Mouse (Mus musculus): ENCODE data around the gene Rhox4e. TPM values are rescaled to one million over a fixed set of nuclear protein-coding genes. Genes with fewer than 3 reads are reported as not detected.
"Not testable (repeated sequence)": the region's sequence is repeated elsewhere in the genome, so short reads cannot be mapped to it uniquely, and the experiment has no call there.

Rhox4e gene
- not detected in 2 replicates for total RNA-seq (2021)
- long read RNA-seq, result 0 reads

- DNase-seq, result not testable (repeated sequence)
Observed at GRCm38 (mm10) chrX:37557112-37557511, at the start of gene Rhox4e. Gene Rhox4e (plus strand): TSS chrX:37557412.

GRCm38 (mm10) chrX:37514059-37514458 lies 43.2 kb upstream of the Rhox4e start, which contains the start of gene Rhox4d:
Gene Rhox4d (plus strand): TSS chrX:37514359.
- DNase-seq, result not testable (repeated sequence)

GRCm38 (mm10) chrX:37530152-37530551 lies 27.1 kb upstream of the Rhox4e start, which contains the start of gene Rhox2e:
Gene Rhox2e (plus strand): TSS chrX:37530452.
- not testable (repeated sequence) for DNase-seq

- not testable (repeated sequence) for DNase-seq
Observed at GRCm38 (mm10) chrX:37541719-37542118, 15.5 kb upstream of the Rhox4e start, which contains the start of gene Rhox3e. Gene Rhox3e (plus strand): TSS chrX:37542019.

GRCm38 (mm10) chrX:37571105-37571504 lies 13.9 kb downstream of the Rhox4e start, which contains the start of gene Rhox2f:
Gene Rhox2f (plus strand): TSS chrX:37571405.
- not testable (repeated sequence) for DNase-seq

- DNase-seq, result not testable (repeated sequence)
Observed at GRCm38 (mm10) chrX:37572638-37573037, 15.4 kb downstream of the Rhox4e start.

- DNase-seq, result not testable (repeated sequence)
Observed at GRCm38 (mm10) chrX:37580692-37581091, 23.5 kb downstream of the Rhox4e start, which contains the start of gene Rhox3f. Gene Rhox3f (plus strand): TSS chrX:37580992.

- DNase-seq, result not testable (repeated sequence)
Observed at GRCm38 (mm10) chrX:37607604-37608003, 50.4 kb downstream of the Rhox4e start, which contains the start of gene Rhox4f. Gene Rhox4f (minus strand): TSS chrX:37607704.

Other genes starting within 250 kb of the Rhox4e start
- gene Rhox3a2, start 177.4 kb upstream of the Rhox4e start, total RNA-seq (2021), result not detected in 2 replicates
- not detected in 2 replicates for gene Rhox4a2, start 166.6 kb upstream of the Rhox4e start, total RNA-seq (2021)
- gene Rhox2b, start 145.3 kb upstream of the Rhox4e start, total RNA-seq (2021), result not detected in 2 replicates
- gene Rhox4b, start 124.9 kb upstream of the Rhox4e start, total RNA-seq (2021), result not detected in 2 replicates
- not detected in 2 replicates for gene Rhox2c, start 103.7 kb upstream of the Rhox4e start, total RNA-seq (2021)
- gene Rhox3c, start 98.8 kb upstream of the Rhox4e start, total RNA-seq (2021), result not detected in 2 replicates
- gene Rhox4c, start 77.1 kb upstream of the Rhox4e start, total RNA-seq (2021), result not detected in 2 replicates
- gene Rhox2d, start 64.0 kb upstream of the Rhox4e start, total RNA-seq (2021), result not detected in 2 replicates
- not detected in 2 replicates for gene Rhox4d, start 43.1 kb upstream of the Rhox4e start, total RNA-seq (2021)
- not detected in 2 replicates for gene Rhox2e, start 27.0 kb upstream of the Rhox4e start, total RNA-seq (2021)
- gene Rhox3e, start 15.4 kb upstream of the Rhox4e start, total RNA-seq (2021), result not detected in 2 replicates
- gene Rhox2f, start 14.0 kb downstream of the Rhox4e start, total RNA-seq (2021), result not detected in 2 replicates
- not detected in 2 replicates for gene Rhox3f, start 23.6 kb downstream of the Rhox4e start, total RNA-seq (2021)
- gene Rhox4f, start 50.3 kb downstream of the Rhox4e start, total RNA-seq (2021), result not detected in 2 replicates
- not detected in 2 replicates for gene Rhox3g, start 71.2 kb downstream of the Rhox4e start, total RNA-seq (2021)
- not detected in 2 replicates for gene Rhox2g, start 86.1 kb downstream of the Rhox4e start, total RNA-seq (2021)
- gene Rhox4g, start 93.9 kb downstream of the Rhox4e start, total RNA-seq (2021), result not detected in 2 replicates
- not detected in 2 replicates for gene Rhox3h, start 111.4 kb downstream of the Rhox4e start, total RNA-seq (2021)
- not detected in 2 replicates for gene Rhox2h, start 115.9 kb downstream of the Rhox4e start, total RNA-seq (2021)
- not detected in 2 replicates for gene Rhox5, start 247.4 kb downstream of the Rhox4e start, total RNA-seq (2021)

Measured in adrenal gland, postnatal 25 days (tissue).